Mouse (Mus musculus): ENCODE measurements around the gene Krt2. TPM values are rescaled to one million over a fixed set of nuclear protein-coding genes. Genes with fewer than 3 reads are reported as not detected.

Krt2 gene
- not detected in 2 replicates for polyA plus RNA-seq (2012; rRNA removed)

GRCm38 (mm10) chr15:101817875-101818274, at the start of gene Krt2:
Gene Krt2 (minus strand): TSS chr15:101818169.
- H3K4me1 ChIP-seq (ENCODE audit: control insufficient read depth, insufficient read depth, low read length), result no peaks in the 10 kb centered on the region
- no peak within 1 kb of the TSS for H3K4me3 ChIP-seq (replicated peaks; ENCODE audit: insufficient read depth, low read depth, low read length)
- no peak for TF ChIP-seq CTCF (IDR thresholded peaks at IDR 0.05; ENCODE audit: borderline replicate concordance, insufficient read depth, low read depth, low read length)
- TF ChIP-seq POLR2A (IDR thresholded peaks at IDR 0.05; ENCODE audit: borderline replicate concordance, insufficient read depth, low read length), result no peak
- H3K27me3 ChIP-seq (ENCODE audit: control insufficient read depth, insufficient read depth, low read length), result no peaks in the 10 kb centered on the region
- H3K27ac ChIP-seq (ENCODE audit: insufficient read depth, low read length), result no peak within 1 kb of the TSS
- WGBS, result 70% methylated on average over 16 of the region's 16 CpGs
- DNase-seq, result peak in 1 of 2 experiments; percentile 1

GRCm38 (mm10) chr15:101866754-101867153, 48.8 kb upstream of the Krt2 start:
- Histone ChIP-seq H3K4me1 (ENCODE audit: control insufficient read depth, insufficient read depth, low read length) (no peaks in the 10 kb centered on the region), H3K27ac (ENCODE audit: insufficient read depth, low read length) (no peak overlapping the region), H3K4me3 (replicated peaks; ENCODE audit: insufficient read depth, low read depth, low read length) (no peak overlapping the region), H3K27me3 (ENCODE audit: control insufficient read depth, insufficient read depth, low read length) (no peaks in the 10 kb centered on the region)
- TF ChIP-seq POLR2A (IDR thresholded peaks at IDR 0.05; ENCODE audit: borderline replicate concordance, insufficient read depth, low read length), result no peak
- no peak for TF ChIP-seq CTCF (IDR thresholded peaks at IDR 0.05; ENCODE audit: borderline replicate concordance, insufficient read depth, low read depth, low read length)
- no peak for DNase-seq
- WGBS, result 81% methylated on average over 7 of the region's 7 CpGs

- TF ChIP-seq CTCF (IDR thresholded peaks at IDR 0.05; ENCODE audit: borderline replicate concordance, insufficient read depth, low read depth, low read length) (peak; percentile 43; the same call in 1 of the 2 replicates), POLR2A (IDR thresholded peaks at IDR 0.05; ENCODE audit: borderline replicate concordance, insufficient read depth, low read length) (no peak)
- WGBS, result 54% methylated on average over 13 of the region's 13 CpGs
Measured at GRCm38 (mm10) chr15:101860421-101861130, 42.6 kb upstream of the Krt2 start.

GRCm38 (mm10) chr15:101859735-101860170, 41.8 kb upstream of the Krt2 start:
- Histone ChIP-seq H3K27ac (ENCODE audit: insufficient read depth, low read length) (no peak overlapping the region), H3K27me3 (ENCODE audit: control insufficient read depth, insufficient read depth, low read length) (peaks cover 3% of the 10 kb centered on the region; the same call in 1 of the 2 replicates), H3K4me3 (replicated peaks; ENCODE audit: insufficient read depth, low read depth, low read length) (peak overlapping the region; percentile 33), H3K4me1 (ENCODE audit: control insufficient read depth, insufficient read depth, low read length) (peaks cover 11% of the 10 kb centered on the region; the same call in 1 of the 2 replicates)
- WGBS, result 0% methylated on average over 24 of the region's 33 CpGs
- peak in 1 of 2 experiments; percentile 31 for DNase-seq
- TF ChIP-seq POLR2A (IDR thresholded peaks at IDR 0.05; ENCODE audit: borderline replicate concordance, insufficient read depth, low read length) (no peak), CTCF (IDR thresholded peaks at IDR 0.05; ENCODE audit: borderline replicate concordance, insufficient read depth, low read depth, low read length) (no peak)

More at GRCm38 (mm10) chr15:101860421-101861130, 42.6 kb upstream of the Krt2 start:
- peaks cover 11% of the 10 kb centered on the region; the same call in 1 of the 2 replicates for H3K4me1 ChIP-seq (ENCODE audit: control insufficient read depth, insufficient read depth, low read length)
- no peak for DNase-seq
- peaks cover 3% of the 10 kb centered on the region; the same call in 1 of the 2 replicates for H3K27me3 ChIP-seq (ENCODE audit: control insufficient read depth, insufficient read depth, low read length)
- no peak overlapping the region for H3K4me3 ChIP-seq (replicated peaks; ENCODE audit: insufficient read depth, low read depth, low read length)
- H3K27ac ChIP-seq (ENCODE audit: insufficient read depth, low read length), result no peak overlapping the region

GRCm38 (mm10) chr15:101858673-101859425, 40.9 kb upstream of the Krt2 start:
- H3K4me3 ChIP-seq (replicated peaks; ENCODE audit: insufficient read depth, low read depth, low read length), result no peak overlapping the region
- H3K27ac ChIP-seq (ENCODE audit: insufficient read depth, low read length), result no peak overlapping the region
- WGBS, result 34% methylated on average over 11 of the region's 11 CpGs
- peaks cover 11% of the 10 kb centered on the region; the same call in 1 of the 2 replicates for H3K4me1 ChIP-seq (ENCODE audit: control insufficient read depth, insufficient read depth, low read length)
- DNase-seq, result no peak
- peaks cover 3% of the 10 kb centered on the region; the same call in 1 of the 2 replicates for H3K27me3 ChIP-seq (ENCODE audit: control insufficient read depth, insufficient read depth, low read length)
- TF ChIP-seq CTCF (IDR thresholded peaks at IDR 0.05; ENCODE audit: borderline replicate concordance, insufficient read depth, low read depth, low read length) (no peak), POLR2A (IDR thresholded peaks at IDR 0.05; ENCODE audit: borderline replicate concordance, insufficient read depth, low read length) (no peak)

GRCm38 (mm10) chr15:101856696-101857095, 38.7 kb upstream of the Krt2 start:
- 24% methylated on average over 5 of the region's 5 CpGs for WGBS
- no peak for TF ChIP-seq POLR2A (IDR thresholded peaks at IDR 0.05; ENCODE audit: borderline replicate concordance, insufficient read depth, low read length)

GRCm38 (mm10) chr15:101855732-101856131, 37.8 kb upstream of the Krt2 start:
- peaks cover 3% of the 10 kb centered on the region; the same call in 1 of the 2 replicates for H3K27me3 ChIP-seq (ENCODE audit: control insufficient read depth, insufficient read depth, low read length)
- no peak overlapping the region for H3K4me3 ChIP-seq (replicated peaks; ENCODE audit: insufficient read depth, low read depth, low read length)
- no peak overlapping the region for H3K27ac ChIP-seq (ENCODE audit: insufficient read depth, low read length)
- peaks cover 7% of the 10 kb centered on the region; the same call in 1 of the 2 replicates for H3K4me1 ChIP-seq (ENCODE audit: control insufficient read depth, insufficient read depth, low read length)
- 72% methylated on average over 3 of the region's 3 CpGs for WGBS
- no peak for TF ChIP-seq CTCF (IDR thresholded peaks at IDR 0.05; ENCODE audit: borderline replicate concordance, insufficient read depth, low read depth, low read length)
- no peak for TF ChIP-seq POLR2A (IDR thresholded peaks at IDR 0.05; ENCODE audit: borderline replicate concordance, insufficient read depth, low read length)
- DNase-seq, result no peak

More at GRCm38 (mm10) chr15:101856696-101857095, 38.7 kb upstream of the Krt2 start:
- DNase-seq, result peak; percentile 9 to 30
- Histone ChIP-seq H3K4me1 (ENCODE audit: control insufficient read depth, insufficient read depth, low read length) (peaks cover 11% of the 10 kb centered on the region; the same call in 1 of the 2 replicates), H3K27ac (ENCODE audit: insufficient read depth, low read length) (no peak overlapping the region), H3K4me3 (replicated peaks; ENCODE audit: insufficient read depth, low read depth, low read length) (no peak overlapping the region), H3K27me3 (ENCODE audit: control insufficient read depth, insufficient read depth, low read length) (peaks cover 3% of the 10 kb centered on the region; the same call in 1 of the 2 replicates)

All from cerebellum, adult 2 months (tissue).